In genomic region chr1:97555565-97555955, GRCm38 (mm10) we compare ENCODE assay signal across 19 mouse cellular contexts.
"Had no signal": no experiment of that assay in that cellular context is flagged by ENCODE, and none has a peak within 500 bp of the region (broad histone marks: within the 10 kb centered on the region; RNA-seq: fewer than 3 reads in every experiment).

No protein-coding gene starts in this region.

- H3K27ac ChIP-seq: kidney, postnatal 0 days; layer of hippocampus, adult 2 months; limb, embryonic 10.5 days; limb, embryonic 13.5 days; liver, embryonic 12.5 days; liver, embryonic 15.5 days; macrophage; midbrain, embryonic 12.5 days; midbrain, embryonic 15.5 days; neural tube, embryonic 12.5 days had no signal

- DNase-seq: kidney, adult 2 months; kidney, postnatal 25 days; liver; lung, adult 18-20 months; lung, postnatal 14 days; retina, postnatal 1 day; thymus, adult 18-20 months; thymus, postnatal 36 days had no signal

- H3K4me3 ChIP-seq: layer of hippocampus, adult 2 months; limb, embryonic 10.5 days; limb, embryonic 13.5 days; liver, embryonic 12.5 days; liver, embryonic 15.5 days; midbrain, embryonic 12.5 days; midbrain, embryonic 15.5 days; neural tube, embryonic 12.5 days; neural tube, embryonic 15.5 days had no signal
